Comparison of ENCODE assay signal across 9 mouse cellular contexts in genomic region chr9:32544731-32545661, GRCm38 (mm10). TPM values are rescaled to one million over a fixed set of nuclear protein-coding genes. Genes with fewer than 3 reads are reported as not detected.
A peak's percentile ranks its signal among the peaks of the same experiment; 100 is the strongest.
DNase-seq lines count a peak whose midpoint lies in the region; ATAC-seq lines count a peak whose summit lies in the region.
"Had no signal": no experiment of that assay in that cellular context is flagged by ENCODE, and none has a peak within 500 bp of the region (broad histone marks: within the 10 kb centered on the region; RNA-seq: fewer than 3 reads in every experiment).

No protein-coding gene starts in this region.

- H3K27ac ChIP-seq in heart, embryonic 13.5 days (replicated peaks), result peak overlapping the region; percentile 91
- peak overlapping the region; percentile 90 for H3K27ac ChIP-seq in kidney, embryonic 15.5 days
- peak overlapping the region; percentile 63 for H3K27ac ChIP-seq in midbrain, embryonic 10.5 days (replicated peaks)

- peaks cover 85% of the 10 kb centered on the region for H3K27me3 ChIP-seq in heart, embryonic 13.5 days (replicated peaks)
- peaks cover 53% of the 10 kb centered on the region for H3K27me3 ChIP-seq in kidney, embryonic 15.5 days
- peaks cover 100% of the 10 kb centered on the region for H3K27me3 ChIP-seq in midbrain, embryonic 10.5 days (ENCODE audit: low read depth, poor library complexity, severe bottlenecking)
- H3K27me3 ChIP-seq: CH12.LX had no signal

- no peaks in the 10 kb centered on the region for H3K9me3 ChIP-seq in heart, embryonic 13.5 days
- H3K9me3 ChIP-seq in kidney, embryonic 15.5 days (replicated peaks), result no peaks in the 10 kb centered on the region
- no peaks in the 10 kb centered on the region for H3K9me3 ChIP-seq in midbrain, embryonic 10.5 days (replicated peaks)

- no peaks in the 10 kb centered on the region for H3K36me3 ChIP-seq in heart, embryonic 13.5 days
- no peaks in the 10 kb centered on the region for H3K36me3 ChIP-seq in kidney, embryonic 15.5 days
- no peaks in the 10 kb centered on the region for H3K36me3 ChIP-seq in midbrain, embryonic 10.5 days

- peak overlapping the region; percentile 97 for H3K4me2 ChIP-seq in heart, embryonic 13.5 days
- H3K4me2 ChIP-seq in kidney, embryonic 15.5 days, result peak overlapping the region; percentile 95

- peak; percentile 36 for DNase-seq in gastrocnemius, postnatal 25 days
- DNase-seq in gastrocnemius, postnatal 14 days, result no peak
- DNase-seq in midbrain, embryonic 10.5 days (ENCODE audit: low spot score), result peak; percentile 49
- DNase-seq in frontal cortex, postnatal 14 days (ENCODE audit: low spot score in 2 of 2), result no peak
- DNase-seq in spleen, postnatal 4 days (ENCODE audit: low spot score in 2 of 2), result no peak
- no peak for DNase-seq in left cerebral cortex, postnatal 25 days (ENCODE audit: low spot score in 2 of 2)

- ATAC-seq in heart, embryonic 13.5 days (ENCODE audit: extremely low read depth, insufficient number of reproducible peaks, low FRiP score, low TSS enrichment), result no peak
- ATAC-seq in kidney, embryonic 15.5 days (replicated peaks; ENCODE audit: low FRiP score), result peak; percentile 53

- peak overlapping the region; percentile 21 for H3K4me3 ChIP-seq in heart, embryonic 13.5 days
- peak overlapping the region; percentile 25 for H3K4me3 ChIP-seq in kidney, embryonic 15.5 days (replicated peaks)
- H3K4me3 ChIP-seq in midbrain, embryonic 10.5 days, result peak overlapping the region; percentile 42

- intact Hi-C loops in gastrocnemius, postnatal 14 days (cut with DNase I; ENCODE audit: low total_unique reads), result no loop called here
- intact Hi-C loops in left cerebral cortex, postnatal 25 days (cut with DNase I), result no loop called here

- peak overlapping the region; percentile 63; the same call in 1 of the 2 replicates for H3K9ac ChIP-seq in heart, embryonic 13.5 days
- no peak overlapping the region for H3K9ac ChIP-seq in kidney, embryonic 15.5 days

- H3K4me1 ChIP-seq in heart, embryonic 13.5 days, result peaks cover 56% of the 10 kb centered on the region
- H3K4me1 ChIP-seq in kidney, embryonic 15.5 days, result peaks cover 93% of the 10 kb centered on the region
- peaks cover 91% of the 10 kb centered on the region for H3K4me1 ChIP-seq in midbrain, embryonic 10.5 days

- 5% methylated on average over 40 of the region's 40 CpGs for WGBS in heart, embryonic 13.5 days
- 3% methylated on average over 40 of the region's 40 CpGs for WGBS in kidney, embryonic 15.5 days
- under 1% methylated on average over 40 of the region's 40 CpGs for WGBS in midbrain, embryonic 10.5 days

RNA-seq across cellular contexts. Expression of gene Fli1, which starts 2.3 kb away (rescaled TPM):
- total RNA-seq in gastrocnemius, postnatal 25 days (2021), result 1 to 10 TPM; 7.3 to 9.4 TPM
- 10 to 100 TPM; 16.2 to 16.6 TPM for total RNA-seq in gastrocnemius, postnatal 14 days (2021)
- 18.3 and 18.6 TPM in 2 replicates for polyA plus RNA-seq in heart, embryonic 13.5 days (2015; fragmentation: Nextera tagmentation; extraction: Ambion mirVana)
- polyA plus RNA-seq in kidney, embryonic 15.5 days (2015; fragmentation: Nextera tagmentation; extraction: Ambion mirVana), result 28.3 and 31.0 TPM in 2 replicates
- polyA plus RNA-seq in midbrain, embryonic 10.5 days (2016; fragmentation: Nextera tagmentation; extraction: Ambion mirVana), result 13.9 and 17.6 TPM in 2 replicates
- total RNA-seq in left cerebral cortex, postnatal 25 days (2021), result 1 to 10 TPM; 5.3 to 6.0 TPM

Comparison
In these comparisons a context has a peak if more than half of its experiments do, and no peak if none do; other contexts are left out.
1. DNase-seq: peak in gastrocnemius, postnatal 25 days (single experiment) and midbrain, embryonic 10.5 days (single experiment); none in gastrocnemius, postnatal 14 days (single experiment), frontal cortex, postnatal 14 days (0 of 2), spleen, postnatal 4 days (0 of 2) and left cerebral cortex, postnatal 25 days (0 of 2).
2. Peak in every context shown above with its lines, with median percentiles within 50 percentile points of each other: H3K27ac ChIP-seq and H3K4me3 ChIP-seq.